Mouse (Mus musculus): ENCODE data around the gene Mapk10. TPM values are rescaled to one million over a fixed set of nuclear protein-coding genes. Genes with fewer than 3 reads are reported as not detected.

Gene Mapk10
- polyA plus RNA-seq, 1 experiment: 0.07 TPM

DNA sequence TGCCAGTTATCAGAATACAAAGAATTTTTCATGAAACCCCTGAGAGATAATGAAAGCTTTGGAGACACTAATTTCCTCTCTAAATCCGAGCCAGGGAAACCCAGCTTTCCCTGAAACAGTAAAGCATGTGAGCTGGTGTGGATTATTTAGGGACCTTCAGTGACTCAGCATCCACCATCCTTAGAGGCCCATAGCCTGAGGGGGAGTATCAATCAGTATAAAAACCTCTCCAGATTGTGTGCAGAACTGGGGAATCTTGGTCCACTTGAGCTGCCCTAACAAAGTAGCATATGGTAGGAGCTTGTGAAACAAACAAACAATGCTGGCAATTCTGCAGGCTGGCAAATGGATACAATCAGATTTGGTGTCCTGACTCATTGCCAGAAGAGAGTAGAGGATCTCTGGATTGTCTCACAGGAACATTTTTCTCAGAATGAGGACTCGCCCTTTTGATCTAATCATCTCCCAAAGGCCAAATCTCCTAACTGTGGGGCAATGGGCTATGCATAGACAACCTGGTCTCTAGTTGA is 13.3 kb downstream of the Mapk10 start:
- Histone ChIP-seq H3ac (ENCODE audit: control insufficient read depth, insufficient read length, low read depth) (no peak overlapping the region), H3K4me3 (ENCODE audit: insufficient read depth, poor library complexity, severe bottlenecking) (no peak overlapping the region), H3K27me3 (ENCODE audit: control insufficient read depth, insufficient read depth, insufficient read length) (no peaks in the 10 kb centered on the region), H3K36me3 (ENCODE audit: control insufficient read depth, insufficient read depth) (no peaks in the 10 kb centered on the region), H3K79me3 (ENCODE audit: low read depth) (no peaks in the 10 kb centered on the region), H3K79me2 (ENCODE audit: control insufficient read depth, insufficient read depth) (no peaks in the 10 kb centered on the region)
- TF ChIP-seq FOSL1 (IDR thresholded peaks at IDR 0.05; ENCODE audit: insufficient read depth, low read length, poor library complexity, severe bottlenecking) (no peak), MYOG (IDR thresholded peaks at IDR 0.05; ENCODE audit: control insufficient read depth, extremely low read depth, insufficient read length) (no peak), USF1 (IDR thresholded peaks at IDR 0.05; ENCODE audit: low read depth) (no peak)

- no peak overlapping the region for H3K4me3 ChIP-seq (ENCODE audit: insufficient read depth, poor library complexity, severe bottlenecking)
- H3K36me3 ChIP-seq (ENCODE audit: control insufficient read depth, insufficient read depth): no peaks in the 10 kb centered on the region
- no peaks in the 10 kb centered on the region for H3K79me3 ChIP-seq (ENCODE audit: low read depth)
- no peaks in the 10 kb centered on the region for H3K79me2 ChIP-seq (ENCODE audit: control insufficient read depth, insufficient read depth)
- TF ChIP-seq MYOG (IDR thresholded peaks at IDR 0.05; ENCODE audit: control insufficient read depth, extremely low read depth, insufficient read length) (no peak), MYOD1 (IDR thresholded peaks at IDR 0.05; ENCODE audit: control insufficient read depth, insufficient read length, low read depth) (no peak), USF1 (IDR thresholded peaks at IDR 0.05; ENCODE audit: low read depth) (no peak), MAX (IDR thresholded peaks at IDR 0.05) (no peak), FOSL1 (IDR thresholded peaks at IDR 0.05; ENCODE audit: insufficient read depth, low read length, poor library complexity, severe bottlenecking) (no peak), CEBPB (IDR thresholded peaks at IDR 0.05; ENCODE audit: low read depth) (no peak), CTCF (IDR thresholded peaks at IDR 0.05; ENCODE audit: control insufficient read depth, insufficient read depth, insufficient read length) (no peak)
- no peaks in the 10 kb centered on the region for H3K27me3 ChIP-seq (ENCODE audit: control insufficient read depth, insufficient read depth, insufficient read length)
- H3ac ChIP-seq (ENCODE audit: control insufficient read depth, insufficient read length, low read depth): no peak overlapping the region
Observed at GRCm38 (mm10) chr5:103194549-103194948, 16.6 kb downstream of the Mapk10 start.

GRCm38 (mm10) chr5:103193700-103194099 is 17.4 kb downstream of the Mapk10 start:
- no peak overlapping the region for H3K4me3 ChIP-seq (ENCODE audit: insufficient read depth, poor library complexity, severe bottlenecking)
- H3K79me2 ChIP-seq (ENCODE audit: control insufficient read depth, insufficient read depth): no peaks in the 10 kb centered on the region
- no peaks in the 10 kb centered on the region for H3K27me3 ChIP-seq (ENCODE audit: control insufficient read depth, insufficient read depth, insufficient read length)
- H3K79me3 ChIP-seq (ENCODE audit: low read depth): no peaks in the 10 kb centered on the region
- no peaks in the 10 kb centered on the region for H3K36me3 ChIP-seq (ENCODE audit: control insufficient read depth, insufficient read depth)
- H3ac ChIP-seq (ENCODE audit: control insufficient read depth, insufficient read length, low read depth): no peak overlapping the region
- no peak for TF ChIP-seq MYOD1 (IDR thresholded peaks at IDR 0.05; ENCODE audit: control insufficient read depth, insufficient read length, low read depth)

DNA sequence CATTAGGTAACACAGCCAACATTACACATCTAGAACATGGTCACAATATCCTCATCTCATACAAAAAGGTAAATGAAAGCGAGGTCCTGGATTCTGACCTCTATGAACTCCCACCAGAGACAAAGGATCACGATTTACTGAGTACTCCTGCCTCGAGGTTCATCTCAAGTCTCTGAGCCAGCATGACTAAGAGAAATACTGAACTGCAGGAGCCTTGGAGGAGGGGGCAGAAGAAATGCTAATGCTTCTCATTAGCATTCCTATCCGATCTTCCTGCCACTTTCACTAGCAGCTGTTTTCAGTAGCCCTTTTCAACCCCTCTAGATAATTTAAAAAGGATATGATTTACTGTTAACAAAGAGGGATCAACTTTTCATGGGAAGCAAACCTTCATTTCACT is 19.6 kb downstream of the Mapk10 start:
- Histone ChIP-seq H3K36me3 (ENCODE audit: control insufficient read depth, insufficient read depth) (no peaks in the 10 kb centered on the region), H3K27me3 (ENCODE audit: control insufficient read depth, insufficient read depth, insufficient read length) (no peaks in the 10 kb centered on the region), H3K79me3 (ENCODE audit: low read depth) (no peaks in the 10 kb centered on the region), H3ac (ENCODE audit: control insufficient read depth, insufficient read length, low read depth) (no peak overlapping the region), H3K79me2 (ENCODE audit: control insufficient read depth, insufficient read depth) (no peaks in the 10 kb centered on the region), H3K4me3 (ENCODE audit: insufficient read depth, poor library complexity, severe bottlenecking) (no peak overlapping the region)
- TF ChIP-seq MAX (IDR thresholded peaks at IDR 0.05): no peak
- TF ChIP-seq CEBPB (IDR thresholded peaks at IDR 0.05; ENCODE audit: low read depth): no peak
- no peak for TF ChIP-seq CTCF (IDR thresholded peaks at IDR 0.05; ENCODE audit: control insufficient read depth, insufficient read depth, insufficient read length)
- TF ChIP-seq FOSL1 (IDR thresholded peaks at IDR 0.05; ENCODE audit: insufficient read depth, low read length, poor library complexity, severe bottlenecking): no peak
- TF ChIP-seq MYOD1 (IDR thresholded peaks at IDR 0.05; ENCODE audit: control insufficient read depth, insufficient read length, low read depth): no peak
- no peak for TF ChIP-seq USF1 (IDR thresholded peaks at IDR 0.05; ENCODE audit: low read depth)
- TF ChIP-seq MYOG (IDR thresholded peaks at IDR 0.05; ENCODE audit: control insufficient read depth, extremely low read depth, insufficient read length): no peak

DNA sequence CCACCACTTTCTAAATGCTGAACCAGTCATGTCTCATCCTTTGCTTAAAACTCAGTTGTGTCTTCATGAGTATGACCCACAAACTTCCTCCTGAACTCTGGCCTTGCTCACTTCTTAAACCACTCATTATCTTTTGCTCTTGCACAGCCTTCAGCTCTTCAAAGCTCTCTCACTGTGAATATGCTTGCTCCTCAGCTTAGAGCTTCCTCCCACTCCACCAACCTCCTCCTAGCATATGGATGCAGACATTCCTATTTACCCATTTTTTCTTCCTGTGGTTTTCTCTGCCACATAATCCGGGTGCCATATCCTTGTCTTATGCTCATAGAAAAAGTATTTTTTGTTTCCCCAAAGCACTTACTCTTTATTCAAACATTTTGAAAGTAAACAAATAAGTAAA is 26.9 kb downstream of the Mapk10 start:
- Histone ChIP-seq H3K79me2 (ENCODE audit: control insufficient read depth, insufficient read depth) (no peaks in the 10 kb centered on the region), H3ac (ENCODE audit: control insufficient read depth, insufficient read length, low read depth) (no peak overlapping the region), H3K4me3 (ENCODE audit: insufficient read depth, poor library complexity, severe bottlenecking) (no peak overlapping the region), H3K36me3 (ENCODE audit: control insufficient read depth, insufficient read depth) (no peaks in the 10 kb centered on the region), H3K79me3 (ENCODE audit: low read depth) (no peaks in the 10 kb centered on the region), H3K27me3 (ENCODE audit: control insufficient read depth, insufficient read depth, insufficient read length) (no peaks in the 10 kb centered on the region)
- TF ChIP-seq MAX (IDR thresholded peaks at IDR 0.05) (no peak), CTCF (IDR thresholded peaks at IDR 0.05; ENCODE audit: control insufficient read depth, insufficient read depth, insufficient read length) (no peak), CEBPB (IDR thresholded peaks at IDR 0.05; ENCODE audit: low read depth) (no peak), USF1 (IDR thresholded peaks at IDR 0.05; ENCODE audit: low read depth) (no peak), MYOD1 (IDR thresholded peaks at IDR 0.05; ENCODE audit: control insufficient read depth, insufficient read length, low read depth) (no peak), MYOG (IDR thresholded peaks at IDR 0.05; ENCODE audit: control insufficient read depth, extremely low read depth, insufficient read length) (no peak), FOSL1 (IDR thresholded peaks at IDR 0.05; ENCODE audit: insufficient read depth, low read length, poor library complexity, severe bottlenecking) (no peak)

- Histone ChIP-seq H3K4me3 (ENCODE audit: insufficient read depth, poor library complexity, severe bottlenecking) (no peak overlapping the region), H3K27me3 (ENCODE audit: control insufficient read depth, insufficient read depth, insufficient read length) (no peaks in the 10 kb centered on the region), H3ac (ENCODE audit: control insufficient read depth, insufficient read length, low read depth) (no peak overlapping the region), H3K36me3 (ENCODE audit: control insufficient read depth, insufficient read depth) (no peaks in the 10 kb centered on the region), H3K79me3 (ENCODE audit: low read depth) (no peaks in the 10 kb centered on the region), H3K79me2 (ENCODE audit: control insufficient read depth, insufficient read depth) (no peaks in the 10 kb centered on the region)
- TF ChIP-seq CTCF (IDR thresholded peaks at IDR 0.05; ENCODE audit: control insufficient read depth, insufficient read depth, insufficient read length): no peak
- TF ChIP-seq MAX (IDR thresholded peaks at IDR 0.05): no peak
- TF ChIP-seq MYOG (IDR thresholded peaks at IDR 0.05; ENCODE audit: control insufficient read depth, extremely low read depth, insufficient read length): no peak
- no peak for TF ChIP-seq FOSL1 (IDR thresholded peaks at IDR 0.05; ENCODE audit: insufficient read depth, low read length, poor library complexity, severe bottlenecking)
- no peak for TF ChIP-seq CEBPB (IDR thresholded peaks at IDR 0.05; ENCODE audit: low read depth)
- TF ChIP-seq MYOD1 (IDR thresholded peaks at IDR 0.05; ENCODE audit: control insufficient read depth, insufficient read length, low read depth): no peak
- TF ChIP-seq USF1 (IDR thresholded peaks at IDR 0.05; ENCODE audit: low read depth): no peak
Observed at GRCm38 (mm10) chr5:103181622-103182021, 29.5 kb downstream of the Mapk10 start.
